In genomic region chr7:132015933-132016332, GRCm38 (mm10) we compare ENCODE assay signal across 39 mouse cellular contexts. TPM values are rescaled to one million over a fixed set of nuclear protein-coding genes. Genes with fewer than 3 reads are reported as not detected.
"Had no signal": no experiment of that assay in that cellular context is flagged by ENCODE, and none has a peak within 500 bp of the region (broad histone marks: within the 10 kb centered on the region; RNA-seq: fewer than 3 reads in every experiment).

No protein-coding gene starts in this region.

- H3K4me2 ChIP-seq: heart, embryonic 11.5 days; heart, embryonic 12.5 days; heart, embryonic 13.5 days; heart, embryonic 15.5 days; hindbrain, embryonic 12.5 days; hindbrain, embryonic 13.5 days; hindbrain, embryonic 14.5 days; hindbrain, embryonic 15.5 days; kidney, embryonic 15.5 days had no signal

- H3K4me3 ChIP-seq: heart, embryonic 12.5 days; heart, embryonic 13.5 days; heart, embryonic 15.5 days; hindbrain, embryonic 10.5 days; hindbrain, embryonic 12.5 days; hindbrain, embryonic 13.5 days; hindbrain, embryonic 15.5 days; kidney, embryonic 15.5 days; layer of hippocampus, adult 2 months; left cerebral cortex, adult 2 months had no signal

- H3K9ac ChIP-seq: heart, embryonic 12.5 days; heart, embryonic 13.5 days; heart, embryonic 15.5 days; hindbrain, embryonic 12.5 days; hindbrain, embryonic 13.5 days; hindbrain, embryonic 14.5 days; hindbrain, embryonic 15.5 days; kidney, embryonic 15.5 days had no signal

- DNase-seq: heart, postnatal 10 days; heart, postnatal 14 days; heart, postnatal 36 days; heart, postnatal 4 days; kidney, adult 11 months; kidney, adult 18-20 months; kidney, adult 2 months; kidney, adult 8-10 months; kidney, adult 9 months; kidney, postnatal 10 days; kidney, postnatal 14 days; kidney, postnatal 25 days; kidney, postnatal 36 days; kidney, postnatal 4 days; layer of hippocampus, adult 9-11 months; layer of hippocampus, postnatal 36 days had no signal

- H3K27ac ChIP-seq: heart, embryonic 13.5 days; heart, embryonic 15.5 days; hindbrain, embryonic 10.5 days; hindbrain, embryonic 12.5 days; hindbrain, embryonic 13.5 days; hindbrain, embryonic 14.5 days; hindbrain, embryonic 15.5 days; hindbrain, postnatal 0 days; kidney, embryonic 15.5 days; kidney, postnatal 0 days; layer of hippocampus, adult 2 months; left cerebral cortex, adult 2 months had no signal

- H3K9me3 ChIP-seq: heart, embryonic 12.5 days; heart, embryonic 13.5 days; heart, embryonic 15.5 days; hindbrain, embryonic 10.5 days; hindbrain, embryonic 12.5 days; hindbrain, embryonic 13.5 days; hindbrain, embryonic 15.5 days; kidney, embryonic 15.5 days had no signal

- ATAC-seq: hindbrain, embryonic 16.5 days; hindbrain, postnatal 0 days; inflammation-experienced regulatory T-cells, adult 6 months had no signal

- H3K36me3 ChIP-seq: heart, embryonic 12.5 days; heart, embryonic 13.5 days; heart, embryonic 15.5 days; hindbrain, embryonic 10.5 days; hindbrain, embryonic 12.5 days; hindbrain, embryonic 13.5 days; hindbrain, embryonic 15.5 days; kidney, embryonic 15.5 days had no signal

- H3K4me1 ChIP-seq: heart, embryonic 12.5 days; heart, embryonic 13.5 days; heart, embryonic 15.5 days; kidney, embryonic 15.5 days had no signal

- H3K27me3 ChIP-seq: heart, embryonic 12.5 days; heart, embryonic 13.5 days; heart, embryonic 15.5 days; hindbrain, embryonic 12.5 days; hindbrain, embryonic 13.5 days; hindbrain, embryonic 15.5 days; kidney, embryonic 15.5 days had no signal

RNA-seq across cellular contexts. Expression of gene Gpr26, which starts 49.7 kb away (rescaled TPM):
- polyA plus RNA-seq: heart, embryonic 11.5 days; heart, embryonic 12.5 days; heart, embryonic 13.5 days; heart, embryonic 14.5 days; heart, embryonic 15.5 days; heart, embryonic 16.5 days; heart, postnatal 0 days; inflammation-experienced regulatory T-cells, adult 6 months; intestine, embryonic 14.5 days; kidney, adult 2 months; kidney, embryonic 14.5 days; kidney, embryonic 15.5 days; kidney, embryonic 16.5 days; kidney, postnatal 0 days; large intestine, adult 2 months had no signal
